Mouse (Mus musculus) v-Abl transformed pro-B cells (cell line): ENCODE measurements around the gene Crabp1.

ENCODE experiments used
- in situ Hi-C, 2 experiments: fragments of 400-800 bp; cut with MboI; formaldehyde crosslinking; loops; one replicate each; pipeline ENCODE4 v1.15.1; 2025; ENCODE audit not compliant: unreplicated experiment in 2 of 2

Gene Crabp1

DNA sequence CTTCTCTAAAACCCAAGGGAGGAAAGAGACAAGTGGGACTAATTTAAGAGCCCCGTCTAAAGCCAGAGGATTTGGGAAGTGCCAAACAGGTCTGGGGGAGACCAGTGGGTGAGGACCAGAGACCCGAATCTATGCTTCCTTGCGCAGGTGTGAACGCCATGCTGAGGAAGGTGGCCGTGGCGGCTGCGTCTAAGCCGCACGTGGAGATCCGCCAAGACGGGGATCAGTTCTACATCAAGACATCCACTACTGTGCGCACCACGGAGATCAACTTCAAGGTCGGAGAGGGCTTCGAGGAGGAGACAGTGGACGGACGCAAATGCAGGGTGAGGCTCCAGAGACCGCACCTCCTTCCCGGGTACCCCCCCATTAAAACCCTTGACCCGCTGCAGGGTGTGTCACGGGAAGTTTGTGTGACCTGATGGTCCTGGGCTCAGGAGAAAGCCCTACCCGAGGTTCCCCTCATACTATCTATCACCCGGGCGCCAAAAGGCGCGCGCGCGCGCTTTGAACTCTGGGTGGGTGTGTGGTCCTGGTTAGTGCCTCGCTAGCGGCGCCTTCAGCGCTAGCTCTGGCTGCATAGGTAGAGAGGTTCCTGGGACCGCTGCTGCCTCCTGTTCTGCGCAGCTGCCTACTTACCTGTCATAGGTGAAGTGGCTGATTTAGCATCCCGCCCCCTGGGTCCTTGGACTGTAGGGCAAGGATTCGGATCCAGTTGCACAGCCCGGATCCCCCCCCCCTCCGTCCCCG is 963 bp downstream of the Crabp1 start:
- in situ Hi-C loops, result no loop called here

DNA sequence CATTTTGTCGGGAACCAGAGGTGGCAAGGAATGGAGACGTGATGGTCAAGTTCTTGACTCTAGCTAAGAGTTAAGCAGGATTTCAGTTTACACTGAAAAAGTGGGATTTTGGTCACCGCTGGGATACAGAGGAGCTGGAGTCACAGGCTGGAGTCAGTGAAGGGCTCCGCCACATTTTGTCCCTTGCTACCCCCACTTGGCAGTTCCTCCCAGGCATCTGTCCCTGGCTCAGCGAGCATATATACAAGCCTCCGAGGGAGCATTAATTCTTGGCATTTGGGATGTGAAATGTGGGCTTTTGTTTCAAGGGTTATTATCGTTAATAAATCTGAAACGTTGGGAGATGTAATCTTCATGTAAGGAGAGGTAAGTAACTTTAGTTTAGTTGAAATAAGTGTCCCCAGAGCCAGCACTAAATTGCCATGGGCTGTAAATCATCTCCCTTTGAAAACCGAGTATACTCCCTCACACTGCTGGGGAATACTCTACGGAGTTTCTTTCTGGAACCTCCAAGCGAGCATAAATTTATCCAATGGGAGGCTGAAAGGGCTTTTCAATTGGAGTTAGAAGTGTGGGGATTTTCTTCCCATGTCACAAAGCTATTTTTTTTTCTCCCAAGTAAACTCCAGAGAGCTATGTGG is 5.7 kb downstream of the Crabp1 start:
- in situ Hi-C loops, result no loop called here

DNA sequence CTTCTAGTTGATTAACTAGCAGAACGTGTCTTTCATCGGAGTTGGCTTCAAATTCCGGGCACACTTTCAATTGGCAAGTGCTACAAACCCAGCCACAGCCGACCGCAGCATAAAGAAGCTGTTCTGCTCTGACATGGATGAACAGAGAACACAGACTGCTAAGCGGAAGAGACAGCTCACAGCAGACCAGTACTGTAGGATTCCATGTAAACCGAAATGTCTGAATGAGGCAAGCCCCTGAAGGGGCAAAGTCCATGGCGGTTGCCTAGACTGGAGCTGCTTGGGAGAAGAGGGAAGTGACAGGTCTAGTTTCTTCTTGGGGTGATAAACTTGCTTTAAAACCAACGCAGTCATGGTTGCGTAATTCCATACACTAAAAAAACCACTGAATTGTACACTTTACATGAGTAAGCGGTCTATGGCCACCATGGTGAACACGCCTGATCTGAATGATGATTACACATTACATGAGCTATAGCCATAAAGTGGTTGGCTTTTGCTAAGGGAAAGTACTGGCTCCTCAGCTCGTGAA is 12.0 kb downstream of the Crabp1 start:
- in situ Hi-C loops, result no loop called here

DNA sequence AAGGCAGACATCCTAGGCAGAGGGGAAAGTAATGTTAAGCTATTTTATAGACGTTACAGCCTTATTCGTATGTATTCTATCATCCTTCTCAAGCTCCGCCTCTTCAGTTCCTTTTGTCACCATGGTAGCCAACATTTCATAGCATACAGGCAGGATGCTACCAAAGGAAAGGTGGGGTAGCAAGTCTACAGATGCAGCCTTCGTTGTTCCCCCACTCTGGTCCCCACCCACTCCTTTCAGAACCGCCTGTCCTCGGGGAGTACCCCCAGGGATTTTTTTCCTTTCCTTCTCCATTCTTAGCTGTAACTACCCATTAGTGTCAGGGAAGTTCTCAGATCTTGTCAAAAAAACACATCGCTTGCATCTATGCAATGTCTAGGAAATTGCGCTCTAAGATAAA is 14.7 kb downstream of the Crabp1 start:
- in situ Hi-C loops, result no loop called here

DNA sequence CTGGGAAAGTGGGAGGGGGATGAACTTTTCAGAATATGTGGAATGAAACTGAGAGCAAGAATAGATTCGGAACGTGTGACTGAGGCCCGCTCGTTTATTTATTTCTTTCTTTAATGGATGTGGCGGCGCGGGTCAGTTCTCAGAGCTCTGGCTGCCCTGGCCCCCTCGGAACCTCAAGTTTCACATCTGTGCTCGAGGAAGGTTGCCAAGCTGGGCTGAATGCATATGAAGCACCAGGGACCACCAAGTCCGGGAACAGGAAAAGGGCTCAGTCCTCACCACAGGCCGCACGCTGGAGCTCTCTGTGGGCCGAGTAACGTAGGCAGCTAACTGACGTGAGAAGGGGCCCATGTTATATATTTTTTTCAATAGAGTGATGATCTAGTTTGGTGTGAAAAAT is 18.0 kb downstream of the Crabp1 start:
- in situ Hi-C loops, result no loop called here

DNA sequence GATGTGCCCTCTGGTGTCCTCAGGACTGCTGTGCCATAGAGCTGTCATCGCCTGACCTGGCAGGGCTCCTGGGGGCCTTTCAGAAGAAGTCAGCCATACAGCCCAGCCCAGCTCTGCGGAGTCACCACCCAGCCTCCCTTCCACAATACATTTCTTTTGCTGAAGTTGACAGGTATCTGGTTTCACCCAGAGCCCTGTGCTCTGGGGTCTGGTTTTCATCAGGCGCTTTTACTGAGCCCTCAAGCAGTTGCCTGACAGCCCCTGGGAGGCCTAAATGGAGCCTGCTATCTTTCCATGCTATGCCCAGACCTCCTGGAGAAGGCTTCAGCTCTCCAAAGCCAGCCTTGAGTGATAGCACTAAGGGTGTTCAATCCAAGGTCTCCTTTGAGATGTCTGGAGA is 19.5 kb downstream of the Crabp1 start:
- in situ Hi-C loops, result no loop called here

DNA sequence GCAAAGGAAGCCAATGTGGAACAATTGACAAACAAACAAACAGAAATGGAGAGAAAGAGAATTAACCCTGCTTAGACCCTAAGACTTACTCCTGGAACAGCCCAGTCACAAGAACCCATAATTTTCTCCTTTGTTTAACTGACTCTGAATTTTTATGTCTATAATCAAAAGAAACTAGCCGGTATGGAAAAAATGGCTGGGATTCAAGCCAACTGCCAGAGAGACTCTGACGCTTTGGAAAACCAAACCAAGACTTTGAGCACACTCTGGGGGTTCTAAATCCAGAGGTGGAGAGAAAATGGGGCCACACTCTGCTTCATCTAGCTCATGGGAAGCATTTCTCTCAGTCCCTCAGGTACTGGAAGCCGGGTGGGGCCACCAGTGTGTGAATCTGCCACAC is 20.7 kb downstream of the Crabp1 start:
- in situ Hi-C loops, result no loop called here

DNA sequence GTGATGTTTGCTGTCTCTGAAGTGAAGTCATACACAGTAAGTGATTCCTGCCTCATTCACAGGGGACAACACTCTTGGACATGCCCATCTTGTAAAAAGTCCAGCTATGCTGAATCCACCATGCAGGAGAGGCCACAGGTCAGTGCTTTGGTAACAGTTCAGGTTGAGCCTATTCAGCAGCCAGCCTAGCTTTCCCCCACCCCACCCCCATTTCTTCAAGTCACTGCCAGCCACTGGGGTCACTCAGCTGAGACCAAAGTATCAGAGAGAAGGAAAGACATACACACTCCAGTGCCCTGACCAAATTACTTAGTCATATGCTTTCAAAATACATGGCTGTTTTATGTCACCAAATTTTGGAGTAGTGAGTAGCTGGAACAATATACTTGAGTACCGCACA is 21.5 kb downstream of the Crabp1 start:
- in situ Hi-C loops, result no loop called here

DNA sequence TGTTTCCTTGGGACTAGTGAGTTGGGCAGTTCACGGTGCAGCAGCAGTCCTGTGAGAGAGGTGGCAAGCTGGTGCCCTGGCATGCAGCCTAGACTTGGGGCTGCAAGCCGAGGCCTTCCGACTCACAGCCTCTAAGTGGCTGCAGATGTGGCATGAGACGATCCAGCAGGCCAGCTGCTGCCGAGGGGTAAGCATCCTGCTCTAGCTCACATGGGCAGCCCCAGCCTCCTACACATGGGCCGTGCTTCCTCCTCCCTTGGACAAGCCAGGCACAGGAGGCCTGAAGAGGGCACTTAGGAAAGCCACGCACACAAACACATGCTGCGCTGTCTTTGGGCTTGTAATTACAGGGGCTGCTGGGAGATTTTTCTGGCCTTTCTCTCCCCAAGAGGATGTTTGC is 23.2 kb downstream of the Crabp1 start:
- in situ Hi-C loops, result no loop called here

DNA sequence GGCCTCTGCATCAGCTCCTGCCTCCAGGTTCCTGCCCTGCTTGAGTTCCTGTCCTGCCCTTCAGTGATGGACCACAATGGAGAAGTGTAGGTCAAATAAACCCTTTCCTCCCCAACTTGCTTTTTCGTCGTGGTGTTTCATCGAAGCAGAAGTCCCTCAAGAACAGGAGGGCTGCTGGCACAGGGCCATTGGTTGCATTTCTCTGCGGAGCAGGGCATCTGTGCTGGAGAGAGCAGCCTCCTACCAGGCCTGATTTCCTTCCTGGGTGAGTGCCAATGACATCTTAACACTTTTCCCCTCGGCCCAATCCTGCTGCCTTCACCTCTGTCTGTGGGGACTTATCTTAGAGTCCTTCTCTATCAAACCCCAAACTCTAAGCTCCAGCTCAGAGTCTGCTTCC is 25.7 kb downstream of the Crabp1 start:
- in situ Hi-C loops, result no loop called here

DNA sequence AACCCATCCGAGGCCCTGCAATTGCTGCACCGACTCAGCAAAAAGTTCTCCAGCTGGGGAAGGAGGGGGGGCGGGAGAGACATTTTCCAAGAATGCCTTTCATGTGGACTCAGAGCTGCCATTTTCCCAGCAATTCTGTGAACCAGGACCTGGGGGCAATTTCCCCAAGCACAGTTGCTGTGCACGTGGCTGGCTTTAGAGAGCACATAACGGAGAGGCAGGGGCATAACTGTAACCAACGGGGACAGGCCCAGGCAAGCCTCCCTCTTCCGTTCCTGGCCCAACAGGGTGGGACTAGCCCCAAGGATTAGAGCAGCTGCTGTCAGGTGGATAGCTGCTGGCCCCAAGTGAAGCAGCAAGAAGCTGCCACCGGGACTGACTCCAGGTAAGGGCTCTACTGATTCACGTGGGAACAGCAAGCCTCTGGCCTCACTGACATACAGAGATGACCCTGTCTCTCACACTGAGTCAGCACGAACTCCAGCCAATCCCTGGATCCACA is 37.0 kb downstream of the Crabp1 start:
- in situ Hi-C loops, result loop anchor here in 1 of 2 experiments (25.0 kb wide), 1 partner anchor 814 kb away; the partner anchor contains the start of gene Elmod1

DNA sequence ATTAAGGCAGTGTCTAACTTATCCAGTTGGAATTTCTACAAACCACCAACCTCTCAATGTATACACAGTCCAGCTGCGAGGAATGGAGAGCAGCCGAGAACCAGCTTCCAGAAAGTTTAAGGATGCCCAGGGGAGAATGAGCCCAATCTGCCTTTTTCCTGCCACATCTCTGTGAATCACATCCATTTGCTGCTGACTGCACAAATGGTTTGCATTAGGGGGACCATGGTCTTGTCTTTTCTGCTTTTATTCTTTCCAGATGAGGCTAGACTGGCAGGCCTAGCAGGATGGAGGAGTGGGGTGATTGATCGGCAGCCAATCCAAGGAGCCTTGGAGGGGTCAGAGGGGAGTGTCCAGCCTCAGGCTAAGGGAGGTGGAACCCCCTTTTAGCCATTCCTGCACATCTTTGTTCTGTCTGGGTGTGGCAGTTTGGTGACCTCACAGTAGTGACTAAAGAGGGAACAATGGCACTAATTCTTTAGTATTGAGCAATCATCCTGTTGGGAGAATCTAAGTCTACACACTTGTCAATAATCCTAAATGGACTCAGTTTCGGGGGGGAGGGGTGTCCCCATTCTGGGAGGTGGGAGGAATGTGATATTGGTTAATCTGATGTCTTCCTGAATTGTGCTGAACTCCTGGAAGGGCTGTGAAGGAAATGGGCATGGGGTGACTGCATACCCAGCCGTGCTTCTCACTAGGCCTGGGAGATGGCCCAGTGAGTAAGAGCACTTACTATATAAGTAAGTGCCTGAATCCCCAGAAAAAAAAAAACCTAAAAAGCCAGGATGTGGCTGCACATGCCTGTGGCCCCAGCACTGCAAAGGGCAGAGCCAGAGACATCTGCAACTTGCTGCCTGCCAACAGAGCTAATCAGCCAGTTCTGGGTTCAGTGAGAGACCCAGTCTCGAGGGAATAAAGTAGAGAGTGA is 38.5 kb downstream of the Crabp1 start:
- in situ Hi-C loops, result loop anchor here in 1 of 2 experiments (25.0 kb wide), 1 partner anchor 816 kb away; the partner anchor contains the start of gene Elmod1

DNA sequence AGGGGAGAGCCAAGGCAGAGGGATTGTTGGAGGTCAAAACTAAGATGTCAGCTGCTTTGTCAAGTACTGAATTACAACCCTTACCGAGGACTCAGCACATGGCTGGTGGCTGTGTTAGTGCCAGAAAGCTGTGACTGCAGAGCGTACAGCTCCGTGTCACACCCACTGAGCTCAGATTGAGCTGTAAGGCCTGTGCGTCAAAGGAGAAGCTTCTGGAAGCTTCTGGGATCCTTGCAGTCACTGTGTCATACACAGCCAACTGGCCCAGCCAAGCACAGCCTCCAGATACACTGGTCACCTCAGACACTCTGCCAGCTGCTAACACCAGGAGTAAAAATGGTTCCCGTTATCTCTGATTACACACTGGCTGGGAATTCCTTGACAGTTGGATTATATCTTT is 39.8 kb downstream of the Crabp1 start:
- in situ Hi-C loops, result loop anchor here in 1 of 2 experiments (25.0 kb wide), 1 partner anchor 817 kb away; the partner anchor contains the start of gene Elmod1

DNA sequence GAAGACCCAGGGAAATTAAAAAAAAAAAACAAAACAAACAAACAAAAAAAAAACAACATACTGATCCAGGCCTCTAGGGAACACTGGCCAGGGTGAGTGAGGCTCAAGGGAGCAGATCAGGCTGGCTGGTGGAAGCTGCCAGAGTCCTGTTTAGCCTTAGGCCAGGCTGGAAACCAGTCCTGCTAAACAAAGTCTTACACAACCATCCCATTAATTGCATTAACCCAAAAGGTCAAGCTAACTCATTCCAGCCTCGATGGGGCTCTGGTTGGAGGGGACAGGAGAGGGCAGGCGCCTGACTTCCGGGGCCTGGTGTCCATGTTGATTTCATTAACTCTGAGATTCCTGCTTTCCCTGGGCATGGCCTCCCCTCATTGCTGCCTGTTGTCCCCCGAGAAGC is 43.2 kb downstream of the Crabp1 start:
- in situ Hi-C loops, result loop anchor here in 1 of 2 experiments (25.0 kb wide), 1 partner anchor 820 kb away; the partner anchor contains the start of gene Elmod1

DNA sequence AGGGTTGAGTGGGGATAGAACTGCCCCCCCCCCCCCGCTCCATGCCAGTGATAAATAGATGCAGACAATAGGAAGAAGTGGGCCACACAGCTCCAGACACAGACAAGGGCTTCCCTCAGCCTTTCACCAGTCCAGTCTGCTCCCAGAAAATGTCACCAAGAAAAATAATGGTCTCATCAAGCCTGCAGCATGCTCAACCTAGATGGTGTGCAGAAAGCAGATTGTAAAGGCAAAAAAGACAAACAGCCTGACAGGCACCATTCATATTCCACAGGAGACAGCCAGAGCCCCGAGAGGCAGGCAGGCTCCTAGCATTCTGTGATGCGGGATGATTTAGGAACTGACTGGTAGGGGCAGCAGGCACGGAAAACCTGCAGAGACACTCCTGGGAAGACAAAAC is 45.4 kb downstream of the Crabp1 start:
- in situ Hi-C loops, result loop anchor here in 1 of 2 experiments (25.0 kb wide), 1 partner anchor 823 kb away; the partner anchor contains the start of gene Elmod1

DNA sequence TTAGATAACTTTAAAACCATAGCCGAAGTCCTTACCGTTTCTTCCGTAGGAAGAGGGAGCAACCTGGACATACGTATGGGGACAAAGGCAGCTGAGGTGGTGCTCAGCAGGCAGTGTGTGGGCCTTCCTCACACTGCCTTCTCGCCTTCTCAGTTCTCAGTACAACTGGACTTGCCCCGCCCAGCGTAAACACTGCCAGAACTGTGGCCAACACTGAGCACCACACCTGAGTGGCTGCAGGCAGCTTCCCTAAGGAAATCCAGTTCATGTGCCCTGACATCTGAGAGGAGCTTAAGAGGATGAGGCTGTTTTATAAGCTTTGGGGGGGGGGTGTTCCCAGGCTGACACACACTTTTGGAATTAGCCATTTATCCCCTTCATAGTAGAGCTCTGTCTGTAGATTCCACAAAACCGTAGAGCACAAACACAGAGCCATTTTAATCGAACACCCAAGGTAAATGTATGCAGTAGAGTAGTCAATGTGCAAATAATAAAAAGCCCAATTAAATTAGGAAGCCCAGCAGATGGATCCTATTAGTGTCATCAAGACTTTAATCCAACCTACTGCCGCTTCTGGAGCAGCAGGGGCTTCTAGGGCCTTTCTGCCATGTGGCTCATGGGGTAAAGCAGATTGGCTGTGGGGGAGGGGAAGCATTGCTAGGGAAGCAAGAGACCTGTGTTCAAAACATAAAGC is 52.1 kb downstream of the Crabp1 start:
- in situ Hi-C loops, result loop anchor here in 1 of 2 experiments (25.0 kb wide), 1 partner anchor 829 kb away; the partner anchor contains the start of gene Elmod1

DNA sequence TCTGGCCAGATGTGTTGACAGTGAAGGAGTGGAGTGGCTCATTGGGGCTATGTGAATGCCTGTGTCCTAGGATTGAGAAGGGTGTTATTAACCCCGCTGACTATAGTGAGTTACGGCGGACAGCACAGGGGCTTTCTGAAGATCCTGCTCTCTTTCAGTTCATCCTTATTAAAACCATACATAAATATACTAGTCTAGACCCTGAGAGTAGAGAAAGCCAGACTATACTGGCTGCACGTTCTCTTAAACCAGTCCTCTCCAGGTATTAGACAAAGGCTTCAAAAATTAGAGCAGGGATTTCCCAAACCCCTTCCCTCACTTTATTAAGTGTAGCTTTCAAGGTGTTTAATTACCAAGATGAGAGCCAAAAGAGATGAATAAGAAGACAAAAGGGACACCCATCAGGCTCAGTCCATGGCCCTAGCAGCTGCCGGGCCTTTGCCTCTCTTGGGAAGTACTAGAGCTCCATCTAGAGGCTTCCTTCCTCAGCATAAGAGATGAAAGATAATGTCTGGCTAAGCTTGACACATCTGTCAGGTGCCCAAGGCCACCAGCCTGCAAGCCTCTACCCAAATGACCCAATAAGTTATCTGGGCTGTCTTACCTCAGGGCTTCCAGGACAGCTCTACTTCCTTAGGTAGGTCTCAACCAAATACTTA is 57.0 kb downstream of the Crabp1 start:
- in situ Hi-C loops, result loop anchor here (5.0 to 25.0 kb wide), 4 partner anchors 84 to 834 kb away; partner anchors contain the start of gene Elmod1 (in 1 of the 2)
